Mouse (Mus musculus): Measurements from ENCODE around the gene AY074887. TPM values are rescaled to one million over a fixed set of nuclear protein-coding genes. Genes with fewer than 3 reads are reported as not detected.

AY074887 gene
- total and polyA plus RNA-seq, 3 experiments = 0.32 TPM; not detected in 2

- H3K4me3 ChIP-seq (ENCODE audit: control insufficient read depth in 1 of 2, insufficient read depth in 1 of 2, low read depth in 2 of 2, low read length in 2 of 2) = no peak overlapping the region
- no peaks in the 10 kb centered on the region for H3K4me1 ChIP-seq (ENCODE audit: control insufficient read depth in 1 of 2, insufficient read depth in 2 of 2, low read length in 2 of 2)
- no peak for DNase-seq (ENCODE audit: low read depth, low spot score)
- no peak for TF ChIP-seq SMC3 (IDR thresholded peaks at IDR 0.05; ENCODE audit: low read depth, low read length)
- no peak for TF ChIP-seq MYC (IDR thresholded peaks at IDR 0.05; ENCODE audit: low read depth, low read length)
- TF ChIP-seq GABPA (IDR thresholded peaks at IDR 0.05; ENCODE audit: low read depth, low read length) = no peak
- no peak for TF ChIP-seq E2F4 (IDR thresholded peaks at IDR 0.05; ENCODE audit: borderline replicate concordance, low read depth, low read length)
- TF ChIP-seq BHLHE40 (IDR thresholded peaks at IDR 0.05; ENCODE audit: borderline replicate concordance, low read depth, low read length) = no peak
- TF ChIP-seq POLR2A (IDR thresholded peaks at IDR 0.05; ENCODE audit: control insufficient read depth in 1 of 2, insufficient read depth in 1 of 2, low read depth in 1 of 2, low read length in 2 of 2, poor library complexity in 1 of 2) = no peak
- TF ChIP-seq KAT2A (conservative IDR thresholded peaks at IDR 0.05; ENCODE audit: low read depth, low read length) = no peak
- no peak for TF ChIP-seq CHD1 (IDR thresholded peaks at IDR 0.05; ENCODE audit: low read depth, low read length)
- TF ChIP-seq POLR2AphosphoS2 (IDR thresholded peaks at IDR 0.05; ENCODE audit: low read length) = no peak
- TF ChIP-seq CTCF (IDR thresholded peaks at IDR 0.05 in 2 of 3, conservative IDR thresholded peaks at IDR 0.05 in 1 of 3; ENCODE audit: control insufficient read depth in 1 of 3, insufficient read depth in 1 of 3, low read depth in 2 of 3, low read length in 3 of 3, poor library complexity in 1 of 3, severe bottlenecking in 1 of 3) = no peak
- no peak for TF ChIP-seq NELFE (IDR thresholded peaks at IDR 0.05; ENCODE audit: low read depth, low read length)
- TF ChIP-seq SIN3A (IDR thresholded peaks at IDR 0.05; ENCODE audit: low read length) = no peak
- no peak for TF ChIP-seq EP300 (IDR thresholded peaks at IDR 0.05; ENCODE audit: low read depth in 1 of 2, low read length in 2 of 2)
- no peak for TF ChIP-seq ZC3H11A (IDR thresholded peaks at IDR 0.05; ENCODE audit: low read depth, low read length)
- no peak for TF ChIP-seq GATA1 (IDR thresholded peaks at IDR 0.05; ENCODE audit: low read depth, low read length)
- TF ChIP-seq ZMIZ1 (IDR thresholded peaks at IDR 0.05; ENCODE audit: low read depth, low read length) = no peak
- peaks cover 2 to 4% of the 10 kb centered on the region in 2 experiments; a peak in 3 of 4 replicates for H3K27me3 ChIP-seq (ENCODE audit: control insufficient read depth in 1 of 2, insufficient read depth in 2 of 2, low read length in 2 of 2)
- H3K36me3 ChIP-seq (ENCODE audit: control insufficient read depth in 1 of 2, insufficient read depth in 2 of 2, low read length in 2 of 2) = no peaks in the 10 kb centered on the region
- no peaks in the 10 kb centered on the region for H3K79me2 ChIP-seq (ENCODE audit: control insufficient read depth, insufficient read depth, low read length, poor library complexity)
- H3K27ac ChIP-seq (ENCODE audit: control insufficient read depth, low read depth, low read length) = no peak overlapping the region
- no peak overlapping the region for H3K9ac ChIP-seq (ENCODE audit: control insufficient read depth, low read depth, low read length, poor library complexity, severe bottlenecking)
- no peaks in the 10 kb centered on the region for H3K9me3 ChIP-seq (replicated peaks; ENCODE audit: insufficient read depth, low read length)
Observed at GRCm38 (mm10) chr9:54942071-54942470, 8.7 kb downstream of the AY074887 start.

DNA sequence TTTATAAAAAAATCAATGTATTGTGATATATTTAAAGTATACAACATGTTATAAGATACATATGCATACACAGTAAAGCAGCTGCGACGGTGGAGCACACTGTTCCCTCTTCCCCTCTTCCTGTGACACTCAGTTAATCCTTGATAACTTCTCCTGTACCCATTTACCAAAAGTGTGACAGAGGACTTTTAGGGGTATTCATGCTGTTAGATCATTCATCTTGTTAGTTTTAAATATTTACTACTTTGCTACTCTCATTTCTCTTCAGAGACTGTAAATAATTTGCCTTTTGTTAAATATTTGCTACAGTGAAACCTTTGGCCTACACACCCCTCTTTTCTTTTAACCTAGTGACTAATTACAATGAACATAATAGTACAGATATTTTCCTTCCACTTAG lies 18.4 kb downstream of the AY074887 start:
- H3K9me3 ChIP-seq (replicated peaks; ENCODE audit: insufficient read depth, low read length) = no peaks in the 10 kb centered on the region
- H3K27me3 ChIP-seq (ENCODE audit: control insufficient read depth in 1 of 2, insufficient read depth in 2 of 2, low read length in 2 of 2) = peaks cover 0 to 8% of the 10 kb centered on the region in 2 experiments
- no peak for DNase-seq (ENCODE audit: low read depth, low spot score)
- no peaks in the 10 kb centered on the region for H3K79me2 ChIP-seq (ENCODE audit: control insufficient read depth, insufficient read depth, low read length, poor library complexity)
- no peak overlapping the region for H3K9ac ChIP-seq (ENCODE audit: control insufficient read depth, low read depth, low read length, poor library complexity, severe bottlenecking)
- no peak overlapping the region for H3K27ac ChIP-seq (ENCODE audit: control insufficient read depth, low read depth, low read length)
- TF ChIP-seq GABPA (IDR thresholded peaks at IDR 0.05; ENCODE audit: low read depth, low read length) = no peak
- TF ChIP-seq UBTF (IDR thresholded peaks at IDR 0.05; ENCODE audit: borderline replicate concordance, insufficient read depth, low read depth, low read length) = no peak
- no peak for TF ChIP-seq RCOR1 (IDR thresholded peaks at IDR 0.05; ENCODE audit: low read depth, low read length)
- no peak for TF ChIP-seq BHLHE40 (IDR thresholded peaks at IDR 0.05; ENCODE audit: borderline replicate concordance, low read depth, low read length)
- TF ChIP-seq MAZ (IDR thresholded peaks at IDR 0.05; ENCODE audit: low read depth, low read length) = no peak
- TF ChIP-seq ELF1 (IDR thresholded peaks at IDR 0.05; ENCODE audit: low read depth, low read length) = no peak
- TF ChIP-seq TBP (IDR thresholded peaks at IDR 0.05; ENCODE audit: low read depth, low read length) = no peak
- TF ChIP-seq ZNF384 (IDR thresholded peaks at IDR 0.05; ENCODE audit: low read depth, low read length) = no peak
- no peak for TF ChIP-seq ZKSCAN1 (IDR thresholded peaks at IDR 0.05; ENCODE audit: low read depth, low read length)
- no peak for TF ChIP-seq MAX (IDR thresholded peaks at IDR 0.05; ENCODE audit: low read length)
- no peak for TF ChIP-seq NRF1 (IDR thresholded peaks at IDR 0.05; ENCODE audit: insufficient read depth, low read depth, low read length, poor library complexity, severe bottlenecking)
- TF ChIP-seq SMC3 (IDR thresholded peaks at IDR 0.05; ENCODE audit: low read depth, low read length) = no peak
- no peak for TF ChIP-seq ETS1 (IDR thresholded peaks at IDR 0.05; ENCODE audit: low read depth, low read length)
- TF ChIP-seq GATA1 (IDR thresholded peaks at IDR 0.05; ENCODE audit: low read depth, low read length) = no peak
- TF ChIP-seq CHD2 (IDR thresholded peaks at IDR 0.05; ENCODE audit: low read length) = no peak
- TF ChIP-seq ZMIZ1 (IDR thresholded peaks at IDR 0.05; ENCODE audit: low read depth, low read length) = no peak
- TF ChIP-seq USF2 (IDR thresholded peaks at IDR 0.05; ENCODE audit: borderline replicate concordance in 1 of 2, insufficient read depth in 1 of 2, low read depth in 1 of 2, low read length in 2 of 2) = no peak
- TF ChIP-seq TAL1 (IDR thresholded peaks at IDR 0.05; ENCODE audit: low read length) = no peak
- no peak for TF ChIP-seq MEF2A (IDR thresholded peaks at IDR 0.05; ENCODE audit: extremely low read depth, insufficient replicate concordance, low read depth, low read length, poor library complexity, severe bottlenecking)
- H3K4me1 ChIP-seq (ENCODE audit: control insufficient read depth in 1 of 2, insufficient read depth in 2 of 2, low read length in 2 of 2) = no peaks in the 10 kb centered on the region
- H3K36me3 ChIP-seq (ENCODE audit: control insufficient read depth in 1 of 2, insufficient read depth in 2 of 2, low read length in 2 of 2) = no peaks in the 10 kb centered on the region
- no peak overlapping the region for H3K4me3 ChIP-seq (ENCODE audit: control insufficient read depth in 1 of 2, insufficient read depth in 1 of 2, low read depth in 2 of 2, low read length in 2 of 2)

All from MEL (cell line).